Mouse (Mus musculus) kidney, postnatal 0 days (tissue): ENCODE measurements around the gene Psmd8. TPM values are rescaled to one million over a fixed set of nuclear protein-coding genes. Genes with fewer than 3 reads are reported as not detected.

Experiments used
- ATAC-seq: fragments of 200-750 bp; cut with Nextera tagmentation; replicated peaks from 2 replicates; pipeline ENCODE4 v1.8.0; 2017; ENCODE audit warnings: low read depth, moderate number of reproducible peaks, moderate TSS enrichment, moderate library complexity; ENCODE audit not compliant: low FRiP score
- DNase-seq: peaks from one replicate; pipeline ENCODE4 v3.0.0-alpha.2; 2016; ENCODE audit warnings: low spot score
- H3K27ac ChIP-seq: fragments of 300-500 bp; sonication (generic); 2 replicates; pipeline ENCODE4 v1.5.1; 2014; ENCODE audit warnings: mild to moderate bottlenecking
- H3K27me3 ChIP-seq: fragments of 300-500 bp; sonication (generic); 2 replicates; pipeline ENCODE4 v1.6.1; 2014; ENCODE audit warnings: low read length, mixed read lengths; ENCODE audit not compliant: insufficient read depth
- H3K36me3 ChIP-seq: fragments of 300-500 bp; sonication (generic); 2 replicates; pipeline ENCODE4 v1.6.1; 2014; ENCODE audit warnings: low read length, mixed read lengths; ENCODE audit not compliant: insufficient read depth
- H3K4me1 ChIP-seq: fragments of 300-500 bp; sonication (generic); replicated peaks from 2 replicates; pipeline ENCODE4 v1.6.1; 2014; ENCODE audit warnings: antibody characterized with exemption, low read length, mixed read lengths; ENCODE audit not compliant: insufficient read depth
- H3K4me2 ChIP-seq: fragments of 300-500 bp; sonication (generic); 2 replicates; pipeline ENCODE4 v1.6.1; 2014; ENCODE audit warnings: mild to moderate bottlenecking, low read length, moderate library complexity, mixed read lengths
- H3K4me3 ChIP-seq: fragments of 300-500 bp; sonication (generic); replicated peaks from 2 replicates; pipeline ENCODE4 v1.5.1; 2014; ENCODE audit warnings: low read depth, low read length
- H3K9ac ChIP-seq: fragments of 300-500 bp; sonication (generic); 2 replicates; pipeline ENCODE4 v1.6.1; 2014; ENCODE audit warnings: low read depth, low read length
- H3K9me3 ChIP-seq: fragments of 300-500 bp; sonication (generic); replicated peaks from 2 replicates; pipeline ENCODE4 v1.6.1; 2016; ENCODE audit warnings: low read length, inconsistent platforms, mixed read lengths
- CTCF ChIP-seq: IDR thresholded peaks from 2 replicates; pipeline ENCODE4 v1.5.1; 2016; ENCODE audit warnings: antibody characterized with exemption, low read depth, mild to moderate bottlenecking, moderate library complexity
- WGBS: fragments of 180-500 bp; shearing (Covaris S2); extraction: QIAGEN DNeasy Blood & Tissue Kit; methylation state at CpG from one replicate; pipeline ENCODE4 v1.1.7; 2014; 5-methylcytosine and 5-hydroxymethylcytosine counted together
- polyA plus RNA-seq: library from polyadenylated mRNA; unstranded; fragments of >200 nt; fragmentation: Nextera tagmentation; extraction: Ambion mirVana; gene quantifications from 2 replicates; pipeline ENCODE4 v1.2.1, GENCODE M21; 2015

The Psmd8 gene
- polyA plus RNA-seq, 1 experiment from 2014 or later: 298 TPM

- H3K4me3 ChIP-seq: no peak overlapping the region
- peak; percentile 59 for DNase-seq
- no peak for TF ChIP-seq CTCF
- no peak overlapping the region for H3K4me2 ChIP-seq
- WGBS: 17% methylated on average over 9 of the region's 9 CpGs
- no peaks in the 10 kb centered on the region for H3K9me3 ChIP-seq
- H3K27me3 ChIP-seq: peaks cover 5% of the 10 kb centered on the region; the same call in 1 of the 2 replicates
- no peak overlapping the region for H3K27ac ChIP-seq
- H3K4me1 ChIP-seq: no peaks in the 10 kb centered on the region
- 0 out of 2 replicates have a peak, but pooled peaks cover 5% of the 10 kb centered on the region for H3K36me3 ChIP-seq
- H3K9ac ChIP-seq: no peak overlapping the region
- peak; percentile 75 for ATAC-seq
Measured at GRCm38 (mm10) chr7:29162750-29163525, 17.6 kb downstream of the Psmd8 start.

GRCm38 (mm10) chr7:29162294-29162693 is 18.2 kb downstream of the Psmd8 start:
- H3K9ac ChIP-seq: no peak overlapping the region
- no peak overlapping the region for H3K4me3 ChIP-seq
- no peak overlapping the region for H3K27ac ChIP-seq
- no peaks in the 10 kb centered on the region for H3K4me1 ChIP-seq
- 73% methylated on average over 5 of the region's 5 CpGs for WGBS
- H3K9me3 ChIP-seq: no peaks in the 10 kb centered on the region
- H3K27me3 ChIP-seq: peaks cover 5% of the 10 kb centered on the region; the same call in 1 of the 2 replicates
- TF ChIP-seq CTCF: no peak
- H3K36me3 ChIP-seq: 0 out of 2 replicates have a peak, but pooled peaks cover 5% of the 10 kb centered on the region
- no peak overlapping the region for H3K4me2 ChIP-seq
- DNase-seq (no peak), ATAC-seq (no peak)

- WGBS: 4% methylated on average over 5 of the region's 5 CpGs
Measured at GRCm38 (mm10) chr7:29158264-29158663, 22.2 kb downstream of the Psmd8 start.

GRCm38 (mm10) chr7:29155838-29156782 is 24.4 kb downstream of the Psmd8 start, which contains the start of gene Fam98c:
Gene Fam98c, minus strand, starts transcription at chr7:29156234.
- Histone ChIP-seq H3K4me3 (peak within 1 kb of the TSS; percentile 86), H3K27me3 (peaks cover 5% of the 10 kb centered on the region; the same call in 1 of the 2 replicates), H3K9ac (peak within 1 kb of the TSS; percentile 82), H3K4me1 (0 out of 2 replicates have a peak, but pooled peaks cover 3% of the 10 kb centered on the region), H3K9me3 (no peaks in the 10 kb centered on the region), H3K4me2 (peak within 1 kb of the TSS; percentile 98), H3K36me3 (0 out of 2 replicates have a peak, but pooled peaks cover under 1% of the 10 kb centered on the region), H3K27ac (peak within 1 kb of the TSS; percentile 90)
- WGBS: 3% methylated on average over 61 of the region's 68 CpGs
- peak; percentile 65 for ATAC-seq
- peak; percentile 93 for DNase-seq
- TF ChIP-seq CTCF: peak; percentile 54; the same call in 1 of the 2 replicates

More at GRCm38 (mm10) chr7:29158264-29158663, 22.2 kb downstream of the Psmd8 start:
- H3K4me2 ChIP-seq: no peak overlapping the region
- no peak for TF ChIP-seq CTCF
- ATAC-seq (no peak), DNase-seq (no peak)
- no peaks in the 10 kb centered on the region for H3K9me3 ChIP-seq
- 0 out of 2 replicates have a peak, but pooled peaks cover 3% of the 10 kb centered on the region for H3K4me1 ChIP-seq
- H3K9ac ChIP-seq: 0 out of 2 replicates have a peak overlapping the region, but pooled peaks have one; percentile 28
- H3K27ac ChIP-seq: no peak overlapping the region
- peaks cover 5% of the 10 kb centered on the region; the same call in 1 of the 2 replicates for H3K27me3 ChIP-seq
- H3K4me3 ChIP-seq: no peak overlapping the region
- 0 out of 2 replicates have a peak, but pooled peaks cover 5% of the 10 kb centered on the region for H3K36me3 ChIP-seq

GRCm38 (mm10) chr7:29155196-29155837 is 25.2 kb downstream of the Psmd8 start:
- H3K4me2 ChIP-seq: peak overlapping the region; percentile 98
- H3K9ac ChIP-seq: peak overlapping the region; percentile 82
- no peaks in the 10 kb centered on the region for H3K9me3 ChIP-seq
- 0 out of 2 replicates have a peak, but pooled peaks cover 3% of the 10 kb centered on the region for H3K4me1 ChIP-seq
- DNase-seq (peak; percentile 90), ATAC-seq (peak; percentile 86)
- WGBS: 8% methylated on average over 37 of the region's 37 CpGs
- peak; percentile 52 for TF ChIP-seq CTCF
- peak overlapping the region; percentile 90 for H3K27ac ChIP-seq
- H3K4me3 ChIP-seq: peak overlapping the region; percentile 86
- no peaks in the 10 kb centered on the region for H3K36me3 ChIP-seq
- peaks cover 5% of the 10 kb centered on the region; the same call in 1 of the 2 replicates for H3K27me3 ChIP-seq
